Mouse (Mus musculus) lung, postnatal 36 days (tissue): ENCODE results near the gene Olig1.
A peak's percentile ranks its signal among the peaks of the same experiment; 100 is the strongest.

Experiments used
- DNase-seq: peaks from one replicate; pipeline ENCODE4 v3.0.0; 2022; ENCODE audit warnings: mixed read lengths

Gene Olig1

GRCm38 (mm10) chr16:91269468-91270211 lies at the start of gene Olig1:
Gene Olig1, plus strand, starts transcription at chr16:91269772.
- peak; percentile 28 for DNase-seq

DNA sequence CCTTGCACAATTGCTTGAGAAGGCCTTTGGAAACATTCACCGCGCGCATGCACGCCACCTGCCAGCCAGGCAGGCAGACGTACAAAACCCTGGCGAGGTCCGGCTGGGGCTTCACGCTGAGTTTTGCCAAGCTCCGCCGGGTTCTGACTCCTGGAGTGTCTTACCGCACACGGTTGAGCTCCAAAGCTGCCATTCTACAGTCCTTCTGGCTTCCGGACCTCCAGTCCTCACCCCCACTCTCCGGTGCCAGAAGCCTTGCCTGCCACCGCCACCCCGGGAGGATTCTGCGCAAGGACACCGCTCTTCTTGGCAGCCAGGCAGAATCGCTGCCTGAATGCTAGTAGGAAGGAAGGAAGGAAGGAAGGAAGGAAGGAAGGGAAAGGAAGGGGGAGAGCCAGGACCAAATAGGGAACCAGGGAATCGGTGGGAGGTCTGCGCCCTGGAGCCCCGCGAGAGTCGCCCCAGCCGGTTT lies 47.4 kb upstream of the Olig1 start:
- DNase-seq = no peak

- DNase-seq = no peak
Measured at GRCm38 (mm10) chr16:91222643-91223271, 46.8 kb upstream of the Olig1 start.

- DNase-seq = no peak
Measured at GRCm38 (mm10) chr16:91223327-91224067, 46.1 kb upstream of the Olig1 start.

DNA sequence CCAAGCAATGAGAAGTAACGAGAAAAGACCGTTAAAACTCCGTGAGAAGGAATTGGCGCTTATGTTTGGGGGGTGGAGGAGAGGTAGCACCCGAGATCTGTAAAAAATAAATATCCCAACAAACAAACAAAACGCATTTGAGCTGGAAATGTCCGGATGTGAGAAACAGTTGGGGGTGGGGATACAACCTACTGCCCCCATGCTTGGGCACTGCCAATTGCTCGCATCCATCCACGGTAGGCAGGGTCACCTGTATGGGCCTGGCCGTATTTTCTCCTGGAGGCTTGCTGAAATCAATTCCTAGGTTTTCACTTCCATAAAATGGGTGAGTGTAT lies 45.5 kb upstream of the Olig1 start:
- no peak for DNase-seq

DNA sequence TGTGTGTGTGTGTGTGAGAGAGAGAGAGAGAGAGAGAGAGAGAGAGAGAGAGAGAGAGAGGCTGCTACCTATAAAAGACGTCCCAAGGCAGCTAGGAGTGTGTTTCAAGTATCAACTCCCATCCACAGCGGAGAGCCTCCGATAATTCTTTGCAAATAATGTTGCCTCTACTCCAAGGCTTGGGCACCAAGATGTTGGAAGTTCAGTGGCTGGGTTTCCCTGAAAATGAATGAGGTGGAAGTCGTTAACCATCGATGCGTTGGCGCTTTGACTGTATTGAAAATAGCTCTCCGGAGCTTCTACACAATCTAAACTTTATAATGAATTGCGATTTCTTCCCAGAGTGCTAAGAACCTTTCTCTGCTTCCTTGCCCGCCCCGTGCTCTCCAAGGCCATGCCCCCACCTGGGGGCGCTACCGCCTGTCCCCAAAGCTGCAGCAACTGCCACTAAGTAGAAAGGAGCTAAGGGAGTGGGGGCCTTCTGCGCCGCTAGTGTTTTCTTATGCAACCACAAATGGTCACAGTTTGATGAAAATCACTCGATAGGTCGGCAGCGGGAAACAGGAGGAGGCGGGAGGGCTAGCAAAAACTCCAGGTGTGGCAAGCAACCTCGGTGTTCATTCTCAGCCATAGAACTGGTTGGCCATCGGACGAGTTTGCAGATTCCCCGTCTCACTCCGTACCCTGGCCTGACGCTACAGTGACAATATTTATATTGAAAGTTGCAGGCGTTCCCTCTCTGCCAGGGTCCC lies 44.9 kb upstream of the Olig1 start:
- DNase-seq = no peak

GRCm38 (mm10) chr16:91225233-91226037 lies 44.1 kb upstream of the Olig1 start, which contains the start of gene Olig2:
Gene Olig2, plus strand, starts transcription at chr16:91225457.
- DNase-seq = no peak

- no peak for DNase-seq
Measured at GRCm38 (mm10) chr16:91226038-91226882, 43.3 kb upstream of the Olig1 start.

- no peak for DNase-seq
Measured at GRCm38 (mm10) chr16:91226883-91227759, 42.5 kb upstream of the Olig1 start.

DNA sequence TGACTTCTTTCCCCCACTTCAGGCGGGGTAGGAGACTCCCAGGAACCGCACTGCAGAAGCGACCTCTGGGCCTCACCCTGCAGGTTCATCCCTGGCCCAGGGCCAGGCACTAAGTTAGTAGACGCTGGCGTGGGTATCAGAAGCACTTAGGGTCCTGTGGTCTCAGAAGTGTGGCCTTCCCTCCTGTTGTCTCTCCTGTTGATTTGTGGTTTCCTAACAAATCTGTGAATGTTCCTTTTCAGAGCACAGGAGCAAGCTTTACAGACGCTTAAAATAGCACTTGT lies 41.9 kb upstream of the Olig1 start:
- DNase-seq = no peak

GRCm38 (mm10) chr16:91228238-91229071 lies 41.1 kb upstream of the Olig1 start:
- DNase-seq = no peak

DNA sequence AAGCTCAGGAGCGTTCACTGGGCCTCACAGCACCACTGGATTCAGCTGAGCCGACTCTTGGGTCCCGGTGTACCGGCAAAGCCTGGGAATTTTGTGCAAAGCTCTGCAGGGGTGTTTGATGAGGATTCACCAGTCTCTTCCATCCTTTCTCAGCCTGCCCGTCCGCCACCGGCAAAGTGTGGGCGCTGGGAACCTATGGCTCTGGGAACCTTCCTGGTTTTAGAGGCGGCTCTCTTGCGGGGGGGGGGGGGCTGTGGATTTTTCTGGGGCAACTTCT lies 40.6 kb upstream of the Olig1 start:
- DNase-seq = no peak

GRCm38 (mm10) chr16:91229643-91230042 lies 39.9 kb upstream of the Olig1 start:
- DNase-seq = no peak

- DNase-seq = no peak
Measured at GRCm38 (mm10) chr16:91231781-91232469, 37.6 kb upstream of the Olig1 start.

DNA sequence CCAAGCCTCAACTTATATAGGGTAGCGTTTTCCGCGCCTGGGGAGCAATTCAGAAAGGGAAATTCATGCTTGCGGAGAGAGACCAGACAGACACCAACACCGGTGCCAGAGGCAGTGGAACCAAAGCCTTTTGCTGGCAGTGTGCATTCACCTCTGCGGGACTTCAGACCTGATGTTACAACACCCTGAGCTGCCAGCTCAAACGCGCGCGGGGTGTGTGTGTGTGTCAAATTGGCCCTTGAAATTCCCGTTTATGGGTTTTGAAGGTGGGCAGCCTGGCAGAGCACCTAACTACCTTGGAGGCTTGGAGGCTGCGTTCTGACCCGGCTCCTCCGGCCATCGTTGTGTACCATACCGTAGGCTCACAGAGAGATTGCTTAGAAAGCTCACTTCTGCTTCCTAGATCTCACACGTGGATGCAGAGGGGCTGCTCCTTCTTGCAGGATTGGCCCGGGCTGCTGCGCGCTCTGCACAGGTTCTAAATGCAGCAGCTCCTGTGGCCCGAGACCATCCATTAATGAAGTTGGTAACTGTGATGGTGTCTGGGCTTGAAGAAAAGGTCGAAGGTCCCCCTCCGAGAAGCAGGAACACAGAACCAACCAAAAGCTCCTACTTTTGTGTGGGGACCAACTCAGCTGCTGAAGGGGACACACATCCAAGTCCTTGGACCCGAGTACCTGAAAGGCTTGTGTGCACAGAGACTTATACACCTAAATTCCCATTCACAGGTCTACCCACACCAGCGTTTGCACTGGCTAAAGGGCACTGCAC lies 36.9 kb upstream of the Olig1 start:
- no peak for DNase-seq

- no peak for DNase-seq
Measured at GRCm38 (mm10) chr16:91233241-91233944, 36.2 kb upstream of the Olig1 start.

GRCm38 (mm10) chr16:91239024-91239423 lies 30.5 kb upstream of the Olig1 start:
- no peak for DNase-seq

- DNase-seq = no peak
Measured at GRCm38 (mm10) chr16:91246292-91246691, 23.3 kb upstream of the Olig1 start.
